Mouse (Mus musculus) kidney, embryonic 14.5 days (tissue): Measurements from ENCODE around the gene Rxrg. TPM values are rescaled to one million over a fixed set of nuclear protein-coding genes. Genes with fewer than 3 reads are reported as not detected.
A peak's percentile ranks its signal among the peaks of the same experiment; 100 is the strongest.

Experiments used
- ATAC-seq: fragments of 200-750 bp; cut with Nextera tagmentation; 2 replicates; pipeline ENCODE4 v1.8.0; 2017; ENCODE audit warnings: moderate number of reproducible peaks, mild to moderate bottlenecking, moderate TSS enrichment, moderate library complexity; ENCODE audit not compliant: low FRiP score, low TSS enrichment
- H3K27ac ChIP-seq: fragments of 300-500 bp; sonication (generic); 2 replicates; pipeline ENCODE4 v1.5.1; 2014; ENCODE audit warnings: low read depth, mild to moderate bottlenecking, low read length, moderate library complexity, mixed read lengths
- H3K27me3 ChIP-seq: fragments of 300-500 bp; sonication (generic); 2 replicates; pipeline ENCODE4 v1.6.1; 2014; ENCODE audit warnings: mild to moderate bottlenecking, low read length; ENCODE audit not compliant: control insufficient read depth, insufficient read depth
- H3K36me3 ChIP-seq: fragments of 300-500 bp; sonication (generic); 2 replicates; pipeline ENCODE4 v1.6.1; 2014; ENCODE audit warnings: low read length, mixed read lengths; ENCODE audit not compliant: control insufficient read depth, insufficient read depth
- H3K4me1 ChIP-seq: fragments of 300-500 bp; sonication (generic); 2 replicates; pipeline ENCODE4 v1.6.1; 2014; ENCODE audit warnings: low read length, mixed read lengths; ENCODE audit not compliant: control insufficient read depth, insufficient read depth
- H3K4me2 ChIP-seq: fragments of 300-500 bp; sonication (generic); replicated peaks from 2 replicates; pipeline ENCODE4 v1.6.1; 2014; ENCODE audit warnings: low read depth, mild to moderate bottlenecking, low read length
- H3K4me3 ChIP-seq: fragments of 300-500 bp; sonication (generic); 2 replicates; pipeline ENCODE4 v1.5.1; 2014; ENCODE audit warnings: mild to moderate bottlenecking, low read length
- H3K9ac ChIP-seq: fragments of 300-500 bp; sonication (generic); 2 replicates; pipeline ENCODE4 v1.6.1; 2014; ENCODE audit warnings: low read depth, mild to moderate bottlenecking, low read length, moderate library complexity
- H3K9me3 ChIP-seq: fragments of 300-500 bp; sonication (generic); 2 replicates; pipeline ENCODE4 v1.6.1; 2016; ENCODE audit warnings: low read length; ENCODE audit not compliant: control insufficient read depth
- WGBS: fragments of 180-500 bp; shearing (Covaris S2); extraction: QIAGEN DNeasy Blood & Tissue Kit; methylation state at CpG from one replicate; pipeline ENCODE4 v1.1.7; 2014; 5-methylcytosine and 5-hydroxymethylcytosine counted together
- polyA plus RNA-seq: library from polyadenylated mRNA; unstranded; fragments of >200 nt; fragmentation: Nextera tagmentation; extraction: Ambion mirVana; gene quantifications from 2 replicates; pipeline ENCODE4 v1.2.1, GENCODE M21; 2014

The Rxrg gene
- polyA plus RNA-seq, 1 experiment from 2014 or later, result 3.2 TPM

- no peak for ATAC-seq
- H3K27me3 ChIP-seq, result no peaks in the 10 kb centered on the region
- no peaks in the 10 kb centered on the region for H3K36me3 ChIP-seq
- no peak overlapping the region for H3K4me3 ChIP-seq
- no peak overlapping the region for H3K9ac ChIP-seq
- 88% methylated on average over 16 of the region's 16 CpGs for WGBS
- no peaks in the 10 kb centered on the region for H3K9me3 ChIP-seq
- no peak overlapping the region for H3K4me2 ChIP-seq
- no peak overlapping the region for H3K27ac ChIP-seq
- no peaks in the 10 kb centered on the region for H3K4me1 ChIP-seq
These were observed 9.2 kb upstream of the Rxrg start for GRCm38 (mm10) chr1:167588747-167589558.

GRCm38 (mm10) chr1:167592175-167592574 is 6.0 kb upstream of the Rxrg start:
- no peaks in the 10 kb centered on the region for H3K9me3 ChIP-seq
- no peak overlapping the region for H3K4me2 ChIP-seq
- no peaks in the 10 kb centered on the region for H3K4me1 ChIP-seq
- no peaks in the 10 kb centered on the region for H3K36me3 ChIP-seq
- ATAC-seq, result no peak
- peaks cover 2% of the 10 kb centered on the region; the same call in 1 of the 2 replicates for H3K27me3 ChIP-seq
- H3K9ac ChIP-seq, result no peak overlapping the region
- 71% methylated on average over 8 of the region's 8 CpGs for WGBS
- H3K4me3 ChIP-seq, result no peak overlapping the region
- H3K27ac ChIP-seq, result no peak overlapping the region

- H3K4me1 ChIP-seq, result peaks cover 9% of the 10 kb centered on the region; the same call in 1 of the 2 replicates
- no peak overlapping the region; the same call in 1 of the 2 replicates for H3K4me3 ChIP-seq
- ATAC-seq, result no peak
- H3K36me3 ChIP-seq, result no peaks in the 10 kb centered on the region
- peaks cover 7% of the 10 kb centered on the region; the same call in 1 of the 2 replicates for H3K27me3 ChIP-seq
- 6% methylated on average over 7 of the region's 7 CpGs for WGBS
- peak overlapping the region; percentile 78 for H3K4me2 ChIP-seq
- H3K27ac ChIP-seq, result no peak overlapping the region
- H3K9ac ChIP-seq, result no peak overlapping the region
- no peaks in the 10 kb centered on the region for H3K9me3 ChIP-seq
These were observed 1.1 kb downstream of the Rxrg start for GRCm38 (mm10) chr1:167599211-167599735.

GRCm38 (mm10) chr1:167608201-167608741 is 10.1 kb downstream of the Rxrg start:
- no peak overlapping the region for H3K4me2 ChIP-seq
- no peak for ATAC-seq
- no peak overlapping the region for H3K27ac ChIP-seq
- no peaks in the 10 kb centered on the region for H3K27me3 ChIP-seq
- no peaks in the 10 kb centered on the region for H3K4me1 ChIP-seq
- H3K9me3 ChIP-seq, result no peaks in the 10 kb centered on the region
- WGBS, result 57% methylated on average over 9 of the region's 9 CpGs
- H3K9ac ChIP-seq, result no peak overlapping the region
- no peaks in the 10 kb centered on the region for H3K36me3 ChIP-seq
- no peak overlapping the region for H3K4me3 ChIP-seq

GRCm38 (mm10) chr1:167617131-167617530 is 18.9 kb downstream of the Rxrg start:
- H3K4me2 ChIP-seq, result no peak overlapping the region
- H3K27me3 ChIP-seq, result no peaks in the 10 kb centered on the region
- no peak overlapping the region for H3K9ac ChIP-seq
- H3K9me3 ChIP-seq, result no peaks in the 10 kb centered on the region
- no peak overlapping the region for H3K4me3 ChIP-seq
- H3K4me1 ChIP-seq, result no peaks in the 10 kb centered on the region
- ATAC-seq, result no peak
- no peak overlapping the region for H3K27ac ChIP-seq
- no peaks in the 10 kb centered on the region for H3K36me3 ChIP-seq
- WGBS, result 81% methylated on average over 14 of the region's 14 CpGs

GRCm38 (mm10) chr1:167617995-167618489 is 19.9 kb downstream of the Rxrg start:
- 69% methylated on average over 18 of the region's 18 CpGs for WGBS
- H3K9me3 ChIP-seq, result no peaks in the 10 kb centered on the region
- no peak overlapping the region for H3K4me2 ChIP-seq
- no peak overlapping the region for H3K9ac ChIP-seq
- H3K27ac ChIP-seq, result no peak overlapping the region
- H3K4me1 ChIP-seq, result no peaks in the 10 kb centered on the region
- no peaks in the 10 kb centered on the region for H3K27me3 ChIP-seq
- no peaks in the 10 kb centered on the region for H3K36me3 ChIP-seq
- ATAC-seq, result no peak
- no peak overlapping the region for H3K4me3 ChIP-seq

- H3K27me3 ChIP-seq, result no peaks in the 10 kb centered on the region
- H3K9ac ChIP-seq, result no peak overlapping the region
- ATAC-seq, result no peak
- no peaks in the 10 kb centered on the region for H3K4me1 ChIP-seq
- H3K4me2 ChIP-seq, result no peak overlapping the region
- H3K9me3 ChIP-seq, result no peaks in the 10 kb centered on the region
- H3K27ac ChIP-seq, result no peak overlapping the region
- no peaks in the 10 kb centered on the region for H3K36me3 ChIP-seq
- H3K4me3 ChIP-seq, result no peak overlapping the region
- WGBS, result 67% methylated on average over 15 of the region's 15 CpGs
These were observed 22.1 kb downstream of the Rxrg start for GRCm38 (mm10) chr1:167620206-167620795.

GRCm38 (mm10) chr1:167625098-167625497 is 26.9 kb downstream of the Rxrg start:
- no peak overlapping the region for H3K4me3 ChIP-seq
- H3K9me3 ChIP-seq, result no peaks in the 10 kb centered on the region
- no peak overlapping the region for H3K27ac ChIP-seq
- no peaks in the 10 kb centered on the region for H3K36me3 ChIP-seq
- H3K4me1 ChIP-seq, result no peaks in the 10 kb centered on the region
- no peaks in the 10 kb centered on the region for H3K27me3 ChIP-seq
- no peak for ATAC-seq
- no peak overlapping the region for H3K9ac ChIP-seq
- WGBS, result 81% methylated on average over 3 of the region's 3 CpGs
- no peak overlapping the region for H3K4me2 ChIP-seq

- no peak overlapping the region for H3K9ac ChIP-seq
- WGBS, result 86% methylated on average over 6 of the region's 6 CpGs
- no peak for ATAC-seq
These were observed 33.6 kb downstream of the Rxrg start for GRCm38 (mm10) chr1:167631765-167632164.

More at GRCm38 (mm10) chr1:167631765-167632164, 33.6 kb downstream of the Rxrg start:
- Histone ChIP-seq H3K4me3 (no peak overlapping the region), H3K27ac (no peak overlapping the region), H3K36me3 (no peaks in the 10 kb centered on the region), H3K4me2 (no peak overlapping the region), H3K27me3 (no peaks in the 10 kb centered on the region), H3K9me3 (no peaks in the 10 kb centered on the region), H3K4me1 (no peaks in the 10 kb centered on the region)
